Mouse (Mus musculus) spleen, adult 2 months (tissue): ENCODE results near the gene Olfr1371. TPM values are rescaled to one million over a fixed set of nuclear protein-coding genes. Genes with fewer than 3 reads are reported as not detected.

Experiments
- DNase-seq, 2 experiments: peaks; one replicate each; pipeline versions ENCODE4 v3.0.0 to v3.0.0-alpha.2; 2012 to 2021; ENCODE audit warnings: low spot score in 2 of 2, low read depth in 1 of 2
- H3K27ac ChIP-seq: fragments of 200-500 bp; 2 replicates; pipeline ENCODE4 v1.5.1; 2012; ENCODE audit warnings: low read length, inconsistent platforms; ENCODE audit not compliant: insufficient read depth
- H3K27me3 ChIP-seq: fragments of 200-500 bp; 2 replicates; pipeline ENCODE4 v1.6.1; 2012; ENCODE audit warnings: mild to moderate bottlenecking, moderate library complexity, low read length, inconsistent platforms; ENCODE audit not compliant: control insufficient read depth, insufficient read depth
- H3K36me3 ChIP-seq: fragments of 200-500 bp; 2 replicates; pipeline ENCODE4 v1.6.1; 2012; ENCODE audit warnings: mild to moderate bottlenecking, low read length, inconsistent platforms; ENCODE audit not compliant: control insufficient read depth, insufficient read depth
- H3K4me1 ChIP-seq: fragments of 200-500 bp; 2 replicates; pipeline ENCODE4 v1.6.1; 2011; ENCODE audit warnings: inconsistent platforms; ENCODE audit not compliant: control insufficient read depth, insufficient read depth, insufficient read length
- H3K4me3 ChIP-seq: fragments of 200-500 bp; 2 replicates; pipeline ENCODE4 v1.5.1; 2011; ENCODE audit warnings: mild to moderate bottlenecking, inconsistent platforms; ENCODE audit not compliant: insufficient read depth, insufficient read length; ENCODE audit errors: extremely low read depth
- CTCF ChIP-seq: fragments of 200-500 bp; IDR thresholded peaks from 2 replicates; pipeline ENCODE4 v1.5.1; 2011; ENCODE audit warnings: mild to moderate bottlenecking, inconsistent platforms; ENCODE audit not compliant: insufficient read depth, insufficient read length, insufficient replicate concordance; ENCODE audit errors: extremely low read depth
- POLR2A ChIP-seq: fragments of 200-500 bp; IDR thresholded peaks from 2 replicates; pipeline ENCODE4 v1.6.1; 2011; ENCODE audit warnings: low read depth, low read length, inconsistent platforms
- WGBS: fragments of 180-500 bp; shearing (Covaris S2); methylation state at CpG from one replicate; pipeline ENCODE4 v1.1.7; 2018; 5-methylcytosine and 5-hydroxymethylcytosine counted together
- polyA plus RNA-seq: library from polyadenylated mRNA; depleted of rRNA; stranded (reverse); fragments of >200 nt; gene quantifications from 2 replicates; pipeline ENCODE4 v1.2.3, GENCODE M21; 2012

Olfr1371 gene
- polyA plus RNA-seq, 1 experiment, result not detected

- H3K4me1 ChIP-seq, result no peaks in the 10 kb centered on the region; the same call in 1 of the 2 replicates
- H3K4me3 ChIP-seq, result no peak overlapping the region
- TF ChIP-seq POLR2A, result no peak
- no peak for TF ChIP-seq CTCF
- H3K36me3 ChIP-seq, result peaks cover 5% of the 10 kb centered on the region; the same call in 1 of the 2 replicates
- DNase-seq, result no peak
- no peaks in the 10 kb centered on the region for H3K27me3 ChIP-seq
- H3K27ac ChIP-seq, result no peak overlapping the region
- 17% methylated on average over 3 of the region's 3 CpGs for WGBS
These were observed 19.4 kb upstream of the Olfr1371 start for GRCm38 (mm10) chr11:52233043-52233653.

- peak within 1 kb of the TSS; percentile 99 for H3K4me3 ChIP-seq
- H3K4me1 ChIP-seq, result no peaks in the 10 kb centered on the region; the same call in 1 of the 2 replicates
- H3K27ac ChIP-seq, result peak within 1 kb of the TSS; percentile 100
- peak; percentile 77 to 84 for DNase-seq
- TF ChIP-seq CTCF, result no peak
- TF ChIP-seq POLR2A, result peak; percentile 97
- no peaks in the 10 kb centered on the region for H3K36me3 ChIP-seq
- under 1% methylated on average over 85 of the region's 87 CpGs for WGBS
- no peaks in the 10 kb centered on the region for H3K27me3 ChIP-seq
These were observed 18.1 kb upstream of the Olfr1371 start, which contains the start of gene Skp1a for GRCm38 (mm10) chr11:52231606-52232541. Gene Skp1a (plus strand): TSS chr11:52231995.

GRCm38 (mm10) chr11:52230694-52231093 lies 16.9 kb upstream of the Olfr1371 start:
- TF ChIP-seq POLR2A (no peak), CTCF (no peak)
- no peaks in the 10 kb centered on the region; the same call in 1 of the 2 replicates for H3K4me1 ChIP-seq
- no peaks in the 10 kb centered on the region for H3K27me3 ChIP-seq
- no peak overlapping the region for H3K4me3 ChIP-seq
- WGBS, result 78% methylated on average over 5 of the region's 5 CpGs
- DNase-seq, result no peak
- H3K36me3 ChIP-seq, result no peaks in the 10 kb centered on the region
- no peak overlapping the region for H3K27ac ChIP-seq

GRCm38 (mm10) chr11:52228722-52229448 lies 15.1 kb upstream of the Olfr1371 start:
- Histone ChIP-seq H3K27me3 (no peaks in the 10 kb centered on the region), H3K4me3 (no peak overlapping the region), H3K27ac (no peak overlapping the region), H3K4me1 (no peaks in the 10 kb centered on the region; the same call in 1 of the 2 replicates), H3K36me3 (no peaks in the 10 kb centered on the region)
- WGBS, result 88% methylated on average over 7 of the region's 7 CpGs
- TF ChIP-seq POLR2A, result no peak
- no peak for TF ChIP-seq CTCF
- DNase-seq, result no peak

- no peak for TF ChIP-seq POLR2A
- no peak for TF ChIP-seq CTCF
- no peak for DNase-seq
- WGBS, result 84% methylated on average over 13 of the region's 13 CpGs
- Histone ChIP-seq H3K4me1 (no peaks in the 10 kb centered on the region; the same call in 1 of the 2 replicates), H3K27ac (no peak overlapping the region), H3K27me3 (no peaks in the 10 kb centered on the region), H3K4me3 (no peak overlapping the region), H3K36me3 (no peaks in the 10 kb centered on the region)
These were observed 13.9 kb upstream of the Olfr1371 start for GRCm38 (mm10) chr11:52227466-52228226.

GRCm38 (mm10) chr11:52227053-52227452 lies 13.3 kb upstream of the Olfr1371 start:
- no peaks in the 10 kb centered on the region; the same call in 1 of the 2 replicates for H3K4me1 ChIP-seq
- H3K4me3 ChIP-seq, result no peak overlapping the region
- H3K36me3 ChIP-seq, result no peaks in the 10 kb centered on the region
- no peak for DNase-seq
- no peaks in the 10 kb centered on the region for H3K27me3 ChIP-seq
- H3K27ac ChIP-seq, result no peak overlapping the region
- WGBS, result 87% methylated on average over 3 of the region's 3 CpGs
- no peak for TF ChIP-seq CTCF
- no peak for TF ChIP-seq POLR2A
